Mouse (Mus musculus): ENCODE results near the gene Abhd14b. TPM values are rescaled to one million over a fixed set of nuclear protein-coding genes. Genes with fewer than 3 reads are reported as not detected.

Abhd14b gene
- 10 to 100 TPM in 4 of 26 experiments, 1 to 10 TPM in 21, under 1 TPM in 1; 0.99 to 13.3 (median 3.2) TPM for total RNA-seq (2018; cell fraction: chromatin; rRNA removed)
- total RNA-seq (2018; cell fraction: cytosol; rRNA removed) = 10 to 100 TPM in 12 of 26 experiments, 1 to 10 TPM in 14; 6.7 to 20.3 (median 9.4) TPM
- total RNA-seq (2018; cell fraction: nucleus; rRNA removed) = 10 to 100 TPM in 4 of 26 experiments, 1 to 10 TPM in 22; 1.7 to 23.4 (median 4.4) TPM
- 10.0 to 22.7 TPM (median 15.4 TPM) in 3 replicates for polyA plus RNA-seq (2018)

DNA sequence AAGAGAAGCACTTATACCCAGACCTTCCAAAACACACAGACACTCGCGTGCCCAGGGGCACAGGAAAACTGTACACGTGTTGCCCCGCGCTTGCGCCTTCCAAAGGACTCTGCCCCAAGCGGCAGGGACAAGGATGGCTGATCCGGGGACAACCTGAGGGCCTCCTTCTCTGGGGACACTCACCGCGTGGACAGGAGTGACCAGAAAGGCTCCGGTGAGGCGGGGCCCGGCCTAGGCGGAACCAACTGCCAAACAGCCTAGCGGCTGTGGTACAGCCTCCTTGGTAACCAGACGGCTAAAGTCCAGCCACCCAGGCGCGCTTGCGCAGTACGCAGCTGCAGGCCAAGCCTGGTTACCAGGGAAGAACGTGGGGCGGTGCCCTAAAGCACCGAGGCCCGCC, at the start of gene Abhd14b, which contains the start of gene Abhd14a:
Gene Abhd14b, plus strand, starts transcription at position 112 of the 400 bp plus-strand sequence.
Gene Abhd14a, minus strand, starts transcription at position 331 of the 400 bp plus-strand sequence.
- Histone ChIP-seq H3K36me3 (ENCODE audit: inconsistent target) (no peaks in the 10 kb centered on the region), H3K27ac (peak within 1 kb of the TSS; percentile 27; the same call in 1 of the 2 replicates)
- under 1% methylated on average over 22 of the region's 24 CpGs for WGBS (ENCODE audit: missing documents)

DNA sequence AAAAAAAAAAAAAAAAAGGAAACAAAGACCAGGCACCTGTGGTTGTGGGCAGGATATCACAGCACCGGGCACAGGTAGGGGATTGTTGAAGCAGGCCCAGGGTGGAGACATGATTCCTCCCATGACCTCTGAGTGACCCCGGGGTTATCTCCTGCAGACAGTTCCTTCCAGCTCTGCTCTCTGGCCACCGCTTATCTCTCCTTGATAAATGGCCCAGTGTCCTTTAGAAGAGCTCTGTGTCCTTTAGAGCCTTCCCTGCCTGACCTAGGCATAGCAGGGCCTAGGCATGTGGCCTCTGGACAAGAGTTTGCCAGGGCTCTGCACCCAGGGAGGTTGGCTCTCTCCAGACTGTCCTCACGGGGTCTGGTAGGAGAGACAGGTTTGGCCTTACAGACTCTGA, 49.5 kb upstream of the Abhd14b start:
- Histone ChIP-seq H3K27ac (no peak overlapping the region), H3K79me2 (ENCODE audit: inconsistent target) (no peaks in the 10 kb centered on the region), H3K4me3 (ENCODE audit: inconsistent target) (no peak overlapping the region), H3K36me3 (ENCODE audit: inconsistent target) (no peaks in the 10 kb centered on the region)
- WGBS (ENCODE audit: missing documents) = 78% methylated on average over 4 of the region's 4 CpGs

More for the DNA sequence above, at the start of gene Abhd14b, which contains the start of gene Abhd14a:
- H3K4me3 ChIP-seq (ENCODE audit: inconsistent target) = peak within 1 kb of the TSS; percentile 56
- no peaks in the 10 kb centered on the region for H3K79me2 ChIP-seq (ENCODE audit: inconsistent target)

DNA sequence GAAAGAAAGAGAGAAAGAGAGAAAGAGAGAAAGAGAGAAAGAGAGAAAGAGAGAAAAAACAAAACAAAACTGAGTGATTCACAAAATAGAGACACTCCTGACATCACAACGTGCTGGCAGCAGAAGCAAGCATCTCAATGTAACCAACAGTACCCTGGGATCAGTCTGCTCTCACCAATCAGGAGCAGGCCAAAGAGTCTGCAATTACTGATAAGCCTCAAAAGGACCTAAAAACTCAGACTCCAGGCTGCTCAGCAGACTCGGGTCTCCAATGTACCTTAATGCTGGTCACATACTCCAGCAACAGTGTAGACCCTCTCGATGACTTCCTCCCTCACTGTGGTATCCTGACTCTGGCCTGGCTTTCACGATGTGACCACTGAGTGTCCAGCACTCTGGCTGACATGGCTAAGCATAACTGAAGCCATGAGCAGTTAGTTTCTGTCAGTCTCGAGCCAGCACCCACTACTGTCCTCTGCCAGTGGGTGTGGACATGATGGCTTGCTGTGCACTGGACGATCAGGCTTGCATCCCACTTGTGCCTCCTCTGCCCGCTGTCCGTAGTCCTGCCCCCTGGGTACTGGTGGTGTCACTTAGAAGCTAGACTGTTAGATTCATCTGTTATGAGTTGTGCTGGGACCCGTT, 48.5 kb upstream of the Abhd14b start:
- no peaks in the 10 kb centered on the region for H3K36me3 ChIP-seq (ENCODE audit: inconsistent target)
- WGBS (ENCODE audit: missing documents) = 71% methylated on average over 9 of the region's 9 CpGs
- no peaks in the 10 kb centered on the region for H3K79me2 ChIP-seq (ENCODE audit: inconsistent target)
- H3K27ac ChIP-seq = no peak overlapping the region
- H3K4me3 ChIP-seq (ENCODE audit: inconsistent target) = no peak overlapping the region

GRCm38 (mm10) chr9:106399808-106400207, 47.5 kb upstream of the Abhd14b start:
- WGBS (ENCODE audit: missing documents) = 96% methylated on average over 3 of the region's 3 CpGs
- Histone ChIP-seq H3K36me3 (ENCODE audit: inconsistent target) (no peaks in the 10 kb centered on the region), H3K27ac (no peak overlapping the region), H3K79me2 (ENCODE audit: inconsistent target) (no peaks in the 10 kb centered on the region), H3K4me3 (ENCODE audit: inconsistent target) (no peak overlapping the region)

DNA sequence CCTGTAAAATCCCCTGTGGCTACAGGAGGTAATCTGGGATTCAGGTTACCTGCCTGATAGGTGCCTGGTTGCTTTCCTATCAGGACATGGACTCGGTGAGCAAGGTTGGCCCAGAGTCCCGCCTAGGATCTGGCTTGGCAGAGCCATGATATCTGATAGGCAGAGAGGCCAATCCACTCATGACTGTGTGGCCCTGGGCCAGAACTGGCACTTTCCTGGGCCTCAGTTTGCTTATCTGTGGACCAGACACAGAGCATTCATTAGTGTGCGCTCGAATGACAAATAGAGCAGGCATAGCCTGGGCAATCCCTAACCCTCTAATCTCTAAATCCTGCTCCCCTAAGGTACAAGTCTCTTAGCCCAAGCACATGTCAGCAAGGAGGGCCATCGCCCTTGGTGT, 45.1 kb upstream of the Abhd14b start:
- H3K27ac ChIP-seq = no peak overlapping the region
- H3K4me3 ChIP-seq (ENCODE audit: inconsistent target) = no peak overlapping the region
- no peaks in the 10 kb centered on the region for H3K79me2 ChIP-seq (ENCODE audit: inconsistent target)
- 95% methylated on average over 5 of the region's 5 CpGs for WGBS (ENCODE audit: missing documents)
- no peaks in the 10 kb centered on the region for H3K36me3 ChIP-seq (ENCODE audit: inconsistent target)

GRCm38 (mm10) chr9:106402607-106403375, 44.5 kb upstream of the Abhd14b start:
- Histone ChIP-seq H3K4me3 (ENCODE audit: inconsistent target) (no peak overlapping the region), H3K36me3 (ENCODE audit: inconsistent target) (no peaks in the 10 kb centered on the region), H3K79me2 (ENCODE audit: inconsistent target) (no peaks in the 10 kb centered on the region), H3K27ac (no peak overlapping the region)
- WGBS (ENCODE audit: missing documents) = 91% methylated on average over 14 of the region's 16 CpGs

DNA sequence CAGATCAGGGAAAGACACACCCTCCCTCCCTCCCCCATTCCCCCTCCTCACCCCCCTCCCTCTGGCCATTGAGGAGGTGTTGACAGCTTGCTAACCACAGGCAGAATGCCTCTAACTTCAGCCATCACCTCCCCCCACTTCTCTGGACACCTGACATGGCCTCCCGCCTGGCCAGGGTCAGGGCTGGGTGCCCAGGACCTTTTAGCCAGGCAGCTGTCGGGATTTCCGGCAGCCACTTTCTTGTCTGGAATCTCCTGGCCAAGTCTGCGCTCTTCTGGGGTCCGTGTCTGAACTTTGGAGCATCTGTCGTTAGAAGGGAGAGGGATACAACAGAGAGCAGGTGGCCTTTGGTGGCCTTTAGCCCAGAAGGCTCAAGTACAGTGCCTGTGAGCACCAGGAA, 42.0 kb upstream of the Abhd14b start:
- H3K79me2 ChIP-seq (ENCODE audit: inconsistent target) = no peaks in the 10 kb centered on the region
- no peaks in the 10 kb centered on the region for H3K36me3 ChIP-seq (ENCODE audit: inconsistent target)
- 92% methylated on average over 6 of the region's 6 CpGs for WGBS (ENCODE audit: missing documents)
- H3K4me3 ChIP-seq (ENCODE audit: inconsistent target) = no peak overlapping the region
- no peak overlapping the region for H3K27ac ChIP-seq

- Histone ChIP-seq H3K4me3 (ENCODE audit: inconsistent target) (no peak overlapping the region), H3K79me2 (ENCODE audit: inconsistent target) (no peaks in the 10 kb centered on the region), H3K36me3 (ENCODE audit: inconsistent target) (no peaks in the 10 kb centered on the region), H3K27ac (no peak overlapping the region)
- 82% methylated on average over 8 of the region's 8 CpGs for WGBS (ENCODE audit: missing documents)
These were observed 40.7 kb upstream of the Abhd14b start for GRCm38 (mm10) chr9:106406443-106407078.

- WGBS (ENCODE audit: missing documents) = 100% methylated on average over 4 of the region's 4 CpGs
- Histone ChIP-seq H3K79me2 (ENCODE audit: inconsistent target) (no peaks in the 10 kb centered on the region), H3K36me3 (ENCODE audit: inconsistent target) (no peaks in the 10 kb centered on the region), H3K27ac (no peak overlapping the region), H3K4me3 (ENCODE audit: inconsistent target) (no peak overlapping the region)
These were observed 38.2 kb upstream of the Abhd14b start for GRCm38 (mm10) chr9:106409096-106409495.

DNA sequence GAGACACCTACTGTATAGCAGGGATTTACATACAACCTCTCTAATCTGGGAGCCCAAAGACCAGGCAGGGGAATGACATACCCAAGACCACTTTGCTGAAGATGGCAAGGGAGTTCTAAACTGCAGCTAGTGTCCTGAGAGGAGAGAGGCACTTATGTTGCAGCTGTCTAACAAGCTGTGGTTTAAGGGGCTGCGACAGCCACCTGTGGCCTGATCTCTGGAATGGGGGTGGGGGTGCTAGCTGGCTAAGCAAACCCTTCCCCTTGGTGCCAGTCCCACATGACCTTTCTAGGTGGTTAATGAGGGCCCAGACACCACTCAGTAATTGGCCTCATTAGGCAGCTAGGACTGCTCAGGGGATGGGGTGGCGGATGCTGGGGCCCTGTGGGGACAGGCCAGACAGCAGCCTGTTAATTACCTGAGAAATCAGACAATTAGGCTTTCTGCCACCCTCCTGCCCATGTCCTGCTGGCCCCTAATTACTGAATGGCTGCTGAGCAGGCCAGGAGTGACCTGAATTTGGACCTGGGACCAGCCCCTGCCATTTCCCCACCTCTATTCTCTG, 37.1 kb upstream of the Abhd14b start:
- 87% methylated on average over 2 of the region's 2 CpGs for WGBS (ENCODE audit: missing documents)
- Histone ChIP-seq H3K36me3 (ENCODE audit: inconsistent target) (no peaks in the 10 kb centered on the region), H3K27ac (no peak overlapping the region)

DNA sequence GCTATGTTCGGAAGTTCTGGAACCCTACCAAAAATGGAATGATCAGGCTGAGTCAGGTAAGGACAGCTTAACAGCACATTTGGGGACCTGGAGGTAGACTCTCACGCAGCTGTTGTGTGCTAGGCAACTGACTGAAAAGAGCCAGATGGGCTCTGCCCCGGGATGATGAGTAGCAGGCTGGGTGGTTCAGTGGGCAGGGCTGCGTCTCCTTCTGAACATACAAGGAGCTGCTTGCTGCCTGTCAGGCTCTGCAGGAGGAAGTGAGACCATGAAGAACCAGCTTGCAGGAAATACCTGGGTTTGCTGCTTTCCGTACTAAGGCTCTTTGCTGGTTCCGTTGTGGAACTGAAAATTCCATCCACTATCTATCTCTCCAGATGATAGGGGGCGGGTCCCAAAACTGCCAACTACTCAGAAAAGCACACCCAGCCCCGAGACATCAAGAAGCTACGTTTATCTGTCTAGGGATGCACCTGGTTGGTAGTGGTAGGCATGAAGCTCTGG, 36.1 kb upstream of the Abhd14b start:
- H3K4me3 ChIP-seq (ENCODE audit: inconsistent target) = no peak overlapping the region
- H3K79me2 ChIP-seq (ENCODE audit: inconsistent target) = no peaks in the 10 kb centered on the region
- 16% methylated on average over 9 of the region's 9 CpGs for WGBS (ENCODE audit: missing documents)
- H3K36me3 ChIP-seq (ENCODE audit: inconsistent target) = no peaks in the 10 kb centered on the region
- H3K27ac ChIP-seq = no peak overlapping the region

More for the DNA sequence above, 37.1 kb upstream of the Abhd14b start:
- Histone ChIP-seq H3K79me2 (ENCODE audit: inconsistent target) (no peaks in the 10 kb centered on the region), H3K4me3 (ENCODE audit: inconsistent target) (no peak overlapping the region)

DNA sequence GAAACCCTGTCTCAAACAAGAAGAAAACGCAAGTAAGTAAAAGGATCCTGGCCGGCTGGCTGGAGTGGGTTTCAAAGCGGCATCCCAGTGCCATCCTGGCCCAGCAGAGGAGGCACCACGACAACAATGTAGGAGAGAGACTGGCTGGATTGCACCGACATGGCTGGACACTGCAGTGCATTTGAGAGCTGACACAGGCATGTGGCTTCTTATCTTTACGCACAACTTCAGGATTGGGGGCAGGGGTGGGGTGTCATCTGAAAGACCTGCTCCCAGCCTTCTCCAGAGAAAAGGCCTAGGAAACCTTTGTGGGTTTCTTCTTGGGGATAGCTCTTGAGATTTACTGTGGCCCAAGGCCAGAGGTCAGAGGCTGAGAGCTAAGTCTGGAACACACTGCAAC, 35.5 kb upstream of the Abhd14b start:
- Histone ChIP-seq H3K79me2 (ENCODE audit: inconsistent target) (no peaks in the 10 kb centered on the region), H3K4me3 (ENCODE audit: inconsistent target) (no peak overlapping the region), H3K27ac (no peak overlapping the region), H3K36me3 (ENCODE audit: inconsistent target) (no peaks in the 10 kb centered on the region)
- 58% methylated on average over 6 of the region's 6 CpGs for WGBS (ENCODE audit: missing documents)

DNA sequence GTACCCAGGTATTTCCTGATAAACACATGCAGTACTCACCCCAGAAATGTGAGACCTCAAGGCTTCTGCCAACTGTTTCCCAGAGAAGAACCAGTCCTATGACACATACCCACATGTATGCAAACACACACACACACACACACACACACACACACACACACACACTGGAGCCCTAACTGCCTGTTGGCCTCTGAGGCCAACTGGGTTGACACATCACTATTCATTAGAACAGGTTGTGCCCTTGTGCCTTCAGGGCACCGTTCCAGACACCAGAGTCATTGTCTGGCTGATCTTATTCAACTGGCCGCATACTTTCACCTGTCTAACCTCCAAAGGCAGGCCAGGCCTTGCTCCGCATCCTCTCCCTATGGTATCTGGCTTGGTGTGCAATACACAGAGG, 35.0 kb upstream of the Abhd14b start:
- Histone ChIP-seq H3K79me2 (ENCODE audit: inconsistent target) (no peaks in the 10 kb centered on the region), H3K27ac (no peak overlapping the region), H3K36me3 (ENCODE audit: inconsistent target) (no peaks in the 10 kb centered on the region), H3K4me3 (ENCODE audit: inconsistent target) (no peak overlapping the region)
- 100% methylated on average over 3 of the region's 3 CpGs for WGBS (ENCODE audit: missing documents)

GRCm38 (mm10) chr9:106413606-106414005, 33.7 kb upstream of the Abhd14b start:
- Histone ChIP-seq H3K79me2 (ENCODE audit: inconsistent target) (no peaks in the 10 kb centered on the region), H3K36me3 (ENCODE audit: inconsistent target) (no peaks in the 10 kb centered on the region), H3K4me3 (ENCODE audit: inconsistent target) (no peak overlapping the region), H3K27ac (no peak overlapping the region)
- WGBS (ENCODE audit: missing documents) = 94% methylated on average over 4 of the region's 5 CpGs
